Mouse (Mus musculus): ENCODE results near the gene Cr1l. TPM values are rescaled to one million over a fixed set of nuclear protein-coding genes. Genes with fewer than 3 reads are reported as not detected.

Cr1l gene
- total RNA-seq (2023) = 144 to 165 TPM (median 154 TPM) in 4 replicates

GRCm38 (mm10) chr1:195130953-195131674 is at the start of gene Cr1l:
Gene Cr1l (minus strand): TSS chr1:195131586.

GRCm38 (mm10) chr1:195175980-195176931 is 44.9 kb upstream of the Cr1l start, which contains the start of gene Cr2:
Gene Cr2 (minus strand): TSS chr1:195176716.

GRCm38 (mm10) chr1:195092220-195092720 is 39.1 kb downstream of the Cr1l start, which contains the start of gene Cd46:
Gene Cd46 (minus strand): TSS chr1:195092249.

Other genes with a start within 250 kb of the Cr1l start
- gene Cd34, start 192.8 kb downstream of the Cr1l start, total RNA-seq (2023) = 0.25 to 1.1 TPM (median 0.75 TPM) in 3 of 4 replicates, not detected in the other
- gene Cd46, start 39.3 kb downstream of the Cr1l start, total RNA-seq (2023) = 4.0 to 5.8 TPM (median 5.5 TPM) in 4 replicates
- gene Cr2, start 45.1 kb upstream of the Cr1l start, total RNA-seq (2023) = 835 to 970 TPM (median 888 TPM) in 4 replicates